Mouse (Mus musculus): ENCODE measurements around the gene Rps6kb2. TPM values are rescaled to one million over a fixed set of nuclear protein-coding genes. Genes with fewer than 3 reads are reported as not detected.

Rps6kb2 gene
- total RNA-seq, 2 experiments from 2014 or later: 13.1 to 17.1 TPM

DNA sequence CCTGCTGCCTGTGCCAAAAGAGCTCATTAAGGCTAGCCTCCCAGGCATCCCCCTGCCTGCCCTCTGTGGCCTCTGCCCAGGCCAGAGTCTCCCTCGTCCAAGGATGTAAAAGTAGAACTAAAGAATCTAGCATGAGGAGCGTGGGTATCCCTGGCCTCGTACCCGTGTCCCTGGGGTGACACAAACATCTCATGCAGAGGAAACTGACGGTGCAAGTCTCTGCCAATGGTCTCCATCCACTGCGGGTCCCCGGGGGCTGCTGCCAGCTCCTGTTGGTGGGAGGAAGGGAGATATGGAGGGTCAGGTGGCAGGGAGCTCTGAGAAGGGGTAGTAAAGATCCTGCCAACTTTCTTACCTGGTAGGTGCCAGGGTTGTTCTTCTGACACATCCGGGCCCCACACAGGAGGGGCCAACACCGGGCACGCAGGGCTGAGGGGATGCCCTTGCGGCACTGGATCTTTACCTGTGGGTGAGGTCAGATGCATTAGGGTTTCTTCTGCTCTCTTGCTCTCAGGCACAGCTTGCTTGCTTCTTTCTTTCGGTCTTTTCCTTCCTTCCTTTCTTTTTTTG, 26.0 kb upstream of the Rps6kb2 start:
- no peak for DNase-seq

DNA sequence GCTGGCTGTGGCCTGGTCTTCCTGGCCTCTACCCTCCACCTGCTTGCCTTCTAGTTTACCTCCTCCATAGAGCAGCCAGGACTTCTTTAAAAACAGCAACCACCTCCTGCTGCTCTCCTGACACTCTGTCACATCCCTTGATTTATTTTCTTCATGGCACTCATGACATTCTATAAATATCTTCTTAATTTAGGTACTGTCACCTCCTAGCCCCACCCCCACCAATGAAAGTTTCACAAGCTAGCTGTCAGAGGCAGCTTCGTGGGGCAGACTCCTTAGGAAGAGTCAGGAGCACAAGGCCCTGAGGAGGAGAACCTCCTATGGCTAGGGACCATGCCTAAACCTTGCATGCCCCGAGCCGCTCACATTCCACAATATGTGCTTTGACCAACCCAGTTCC, 24.1 kb upstream of the Rps6kb2 start:
- DNase-seq: no peak

DNA sequence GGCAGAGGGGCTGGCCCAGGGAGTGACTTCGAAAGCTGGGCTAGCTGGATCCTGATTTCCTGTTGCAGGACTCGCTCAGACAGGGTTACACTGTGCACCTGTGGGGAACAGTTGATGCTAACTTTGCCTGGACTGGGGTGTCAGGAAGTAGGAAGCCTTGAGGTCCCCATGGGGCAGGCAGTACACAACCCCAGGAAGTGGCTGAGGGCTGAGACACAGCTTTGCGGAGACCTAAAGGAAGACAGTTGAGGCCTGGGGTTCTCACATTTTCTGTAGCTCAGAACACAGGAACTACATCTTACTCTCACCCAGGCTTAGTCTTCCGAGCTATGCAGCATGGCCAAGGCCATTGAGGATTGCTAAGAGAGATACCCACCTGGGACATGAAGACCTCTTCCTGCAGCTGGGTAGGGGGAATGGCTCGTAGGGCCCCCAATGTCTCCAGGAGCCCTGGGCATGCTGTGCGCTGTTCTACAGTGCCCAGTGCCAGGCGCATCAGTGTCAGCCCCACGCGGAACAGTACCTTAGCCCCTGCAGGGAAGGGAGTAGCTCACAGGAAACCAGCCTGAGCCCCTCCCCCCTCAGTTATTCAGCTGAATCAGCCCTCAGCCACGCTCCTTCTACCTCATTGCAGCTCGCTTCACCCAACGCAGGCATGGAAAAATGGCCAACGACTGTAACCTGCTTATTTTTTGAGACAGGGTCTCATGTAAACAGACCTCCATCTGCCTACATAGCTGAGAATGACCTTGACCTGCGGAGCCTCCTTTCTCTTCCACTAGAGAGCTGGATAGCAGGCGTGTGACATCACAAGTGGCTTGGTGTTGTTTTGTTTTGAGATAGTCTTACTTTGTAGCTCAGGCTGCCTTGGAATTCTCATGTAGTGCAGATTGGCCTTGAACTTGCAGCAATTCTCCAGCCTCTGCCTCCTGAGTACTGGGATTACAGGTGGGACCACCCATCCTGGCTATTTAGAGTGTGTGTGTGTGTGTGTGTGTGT, 22.1 kb upstream of the Rps6kb2 start:
- no peak for DNase-seq

DNA sequence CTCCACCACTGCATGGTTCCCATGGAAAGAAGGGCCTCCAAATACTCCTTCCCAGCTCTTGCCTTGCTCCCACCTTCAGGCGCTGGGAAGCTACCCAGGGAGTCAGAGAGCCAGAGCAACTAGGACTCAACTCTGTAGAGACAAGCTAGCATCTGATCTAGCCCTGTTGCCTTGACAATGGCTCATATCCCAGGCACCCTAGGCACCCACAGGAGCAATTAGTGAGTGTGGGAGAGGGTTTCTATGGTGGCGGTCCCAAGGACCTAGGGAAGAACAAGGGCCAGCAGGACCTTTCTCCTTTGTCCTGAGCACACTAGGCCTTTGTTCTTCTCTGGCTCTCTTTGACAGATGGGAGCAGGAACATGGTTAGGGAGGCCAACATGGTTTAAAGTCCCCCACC, 20.5 kb upstream of the Rps6kb2 start:
- no peak for DNase-seq

DNA sequence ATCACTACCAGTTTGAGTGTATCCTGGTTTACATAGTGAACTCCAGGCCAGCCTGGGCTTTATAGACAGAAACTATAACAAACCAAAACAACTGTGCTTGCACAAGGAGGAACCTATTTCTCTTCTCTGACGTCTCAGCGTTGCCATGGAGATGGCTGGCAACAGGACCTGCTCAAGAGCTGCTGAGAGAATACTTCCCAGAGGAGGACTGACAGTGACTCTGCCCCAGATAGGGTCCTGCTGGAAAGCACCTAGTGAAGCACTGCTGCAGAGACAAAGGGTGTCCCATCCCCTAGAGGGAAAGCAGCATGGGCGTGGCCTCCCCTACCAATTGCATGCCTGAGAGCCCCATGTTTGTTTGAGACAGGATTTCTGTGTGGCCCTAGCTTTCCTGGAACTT, 18.7 kb upstream of the Rps6kb2 start:
- peak; percentile 63 to 81 for DNase-seq

DNA sequence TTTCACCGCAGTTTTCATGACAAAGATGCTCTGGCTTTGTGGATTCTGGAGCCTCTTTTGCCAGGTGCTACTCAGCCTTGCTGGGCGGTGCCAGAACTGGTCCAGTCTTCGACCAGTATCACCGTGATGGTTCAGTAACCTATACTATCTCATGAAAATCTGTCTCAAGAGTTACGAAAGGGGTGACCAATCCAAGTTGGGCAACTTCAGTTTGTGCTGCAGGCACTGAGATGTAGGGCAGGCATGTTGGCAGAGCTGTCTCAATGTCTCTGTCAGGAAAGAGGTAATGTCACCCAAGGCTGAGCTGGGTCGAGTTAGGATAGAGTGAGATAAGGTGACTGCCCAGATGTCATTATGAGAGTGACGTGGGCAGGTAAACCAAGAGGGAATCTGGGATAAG, 17.3 kb upstream of the Rps6kb2 start:
- no peak for DNase-seq

DNA sequence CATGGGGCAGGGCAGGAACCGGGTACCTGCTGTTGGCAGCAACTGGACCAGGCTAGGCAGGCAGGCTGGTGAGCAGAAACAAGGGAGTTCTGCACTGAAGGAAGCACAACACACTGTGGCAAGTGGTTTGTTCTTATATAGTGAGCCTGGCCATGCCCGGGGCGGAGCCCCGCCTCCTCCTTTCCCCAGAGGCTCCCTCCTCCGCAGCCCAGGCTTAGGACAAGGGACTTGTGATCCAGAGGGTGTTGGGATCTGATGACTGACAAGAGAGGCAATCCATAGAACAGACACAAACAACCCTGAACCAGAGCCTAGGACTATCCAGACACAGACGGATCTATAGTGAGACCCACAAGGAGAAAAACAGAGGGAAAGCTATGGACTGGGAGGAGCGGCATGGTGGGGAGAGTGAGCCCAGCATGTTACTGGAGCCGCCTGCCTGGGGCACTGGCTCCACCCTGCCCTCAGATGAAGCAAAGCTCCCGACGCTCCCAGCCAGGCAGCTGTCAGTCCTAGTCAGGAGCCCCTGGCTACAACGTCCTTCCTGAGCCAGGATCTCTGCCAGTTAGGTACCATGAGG, 12.3 kb upstream of the Rps6kb2 start, which contains the start of gene Carns1:
Gene Carns1, minus strand, starts transcription at position 112 of the 580 bp plus-strand sequence.
- peak; percentile 56 to 70 for DNase-seq

DNA sequence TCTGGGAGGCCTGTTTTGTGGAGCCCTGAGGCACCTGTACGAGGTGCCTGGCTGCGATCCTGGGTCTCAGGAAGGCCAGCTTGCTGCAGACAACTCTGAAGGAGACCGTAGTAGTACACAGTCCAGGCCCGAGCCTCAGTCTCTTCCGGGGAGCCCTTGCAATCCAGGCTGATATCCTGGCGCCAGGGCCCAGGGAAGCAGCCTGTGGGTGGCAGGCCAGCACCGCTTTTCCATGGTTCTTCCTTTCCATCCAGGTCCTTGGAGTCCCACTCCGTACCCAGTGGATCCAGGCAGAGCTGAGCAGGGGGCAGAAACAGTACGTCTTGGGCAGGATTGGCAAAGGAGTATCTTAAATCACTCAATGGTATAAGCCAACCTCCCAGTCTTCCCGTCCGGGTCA, 9.8 kb upstream of the Rps6kb2 start:
- DNase-seq: no peak

DNA sequence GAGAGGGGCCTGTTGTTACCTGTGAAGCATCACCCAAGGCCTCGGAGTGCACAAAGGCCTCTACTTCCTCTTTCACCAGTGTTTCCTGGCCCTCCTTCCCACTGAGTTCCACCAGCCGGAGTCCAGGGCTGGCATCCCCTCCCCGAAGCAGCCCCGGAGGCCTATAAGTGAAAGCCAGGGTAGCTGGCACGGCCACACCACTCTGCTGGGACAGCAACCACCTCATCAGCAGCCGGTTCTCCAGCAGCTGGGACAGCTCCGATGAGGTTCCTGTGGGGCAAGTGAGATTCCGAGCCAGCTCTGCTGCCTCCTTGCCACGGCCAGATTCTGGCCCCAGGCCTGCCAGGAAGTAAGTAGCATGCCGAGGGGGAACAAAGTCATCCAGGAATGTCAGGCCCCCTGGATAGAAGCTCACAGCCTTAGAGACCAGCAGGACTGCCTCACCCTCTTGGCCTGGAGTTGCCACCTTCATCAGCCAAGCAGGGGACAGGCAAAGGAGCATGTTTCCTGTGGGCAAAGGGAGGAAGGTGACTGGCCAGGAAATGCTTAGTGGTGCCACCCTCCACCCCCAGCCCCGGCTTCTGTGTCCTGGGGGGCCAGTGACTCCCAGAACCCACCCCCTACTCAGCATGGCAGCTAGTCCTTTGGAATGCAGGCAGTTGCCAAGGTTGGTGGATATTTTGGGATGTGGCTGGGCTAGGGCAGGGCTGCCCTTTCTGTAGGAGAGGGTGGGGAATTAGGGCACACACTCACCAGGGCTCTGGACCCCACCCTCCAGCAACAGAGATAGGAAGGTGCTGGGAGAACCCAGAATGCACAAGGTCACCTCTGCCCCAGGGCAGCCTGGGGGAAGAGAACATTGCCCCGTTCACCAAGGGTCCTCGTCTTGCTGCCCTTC, 8.5 kb upstream of the Rps6kb2 start:
- peak; percentile 64 to 76 for DNase-seq

DNA sequence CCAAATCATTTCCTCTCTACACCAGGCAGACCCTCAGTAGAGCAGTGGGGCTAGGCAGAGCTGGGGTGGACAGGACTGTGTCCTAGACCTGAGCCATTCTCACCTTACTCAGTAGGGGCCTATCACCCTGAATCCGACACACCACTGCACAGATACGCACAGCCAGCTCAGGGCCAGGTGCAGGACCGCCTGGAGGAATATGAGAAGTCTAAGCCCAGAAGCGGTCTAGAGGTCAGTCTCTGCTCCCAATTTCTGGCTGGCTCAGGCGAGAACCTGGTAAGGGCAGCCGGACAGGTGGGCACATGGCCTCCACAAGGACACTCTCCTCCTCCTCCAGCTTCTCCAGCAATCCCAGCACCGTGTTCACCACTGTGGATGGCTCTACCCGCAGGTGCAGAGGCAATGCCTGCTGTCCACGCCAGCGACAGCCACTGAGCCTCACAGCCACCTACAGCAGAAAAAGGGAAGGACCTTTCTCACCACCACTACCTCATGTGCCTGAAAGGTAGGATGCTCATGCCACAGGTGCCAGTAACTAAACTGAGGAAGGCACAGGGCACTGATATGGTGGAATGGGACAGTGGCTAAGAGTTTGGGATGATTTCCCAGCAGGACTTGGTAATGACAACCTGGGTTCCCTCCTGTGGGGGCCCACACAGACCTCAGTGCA, 7.7 kb upstream of the Rps6kb2 start:
- no peak for DNase-seq

DNA sequence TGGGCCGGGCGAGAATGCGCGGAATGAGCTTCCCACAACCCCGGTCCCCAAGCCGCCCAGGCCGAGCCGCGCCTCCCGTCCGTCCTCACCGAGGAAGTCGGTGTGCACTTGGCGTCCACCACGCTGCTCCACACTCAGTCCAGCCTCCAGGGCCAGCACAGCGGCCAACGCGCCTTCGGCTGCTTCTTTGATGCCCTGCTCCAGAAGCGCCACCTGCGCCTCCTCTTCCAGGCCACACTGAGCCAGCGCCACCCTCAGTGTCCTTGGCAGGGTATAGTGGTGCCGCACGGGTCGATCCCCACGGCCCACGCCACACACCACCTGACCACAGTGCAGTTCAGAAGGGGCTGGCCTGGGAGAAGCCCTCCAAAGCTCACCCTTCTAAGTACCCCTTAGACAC, 6.7 kb upstream of the Rps6kb2 start:
- DNase-seq: no peak

DNA sequence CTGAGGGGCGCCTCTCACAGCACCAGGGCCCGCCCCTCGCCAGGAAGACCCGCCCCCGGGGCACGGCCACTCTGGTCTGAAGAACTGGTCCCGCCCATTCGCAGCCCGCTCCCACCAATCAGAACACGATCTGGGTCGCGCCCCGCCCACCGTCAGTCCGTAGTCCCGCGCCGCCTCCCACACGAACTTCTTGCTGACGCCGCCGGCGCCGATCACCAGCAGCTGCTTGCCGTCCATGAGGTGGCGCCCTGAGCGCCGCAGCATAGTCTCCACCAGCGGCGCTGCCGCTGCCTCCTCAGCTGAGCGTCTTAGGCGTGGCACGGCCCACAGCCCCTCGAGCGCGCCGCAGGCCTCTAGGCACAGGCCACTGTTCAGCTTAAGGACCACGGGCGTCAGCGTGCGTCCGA, 6.2 kb upstream of the Rps6kb2 start:
- DNase-seq: peak; percentile 99 to 100

DNA sequence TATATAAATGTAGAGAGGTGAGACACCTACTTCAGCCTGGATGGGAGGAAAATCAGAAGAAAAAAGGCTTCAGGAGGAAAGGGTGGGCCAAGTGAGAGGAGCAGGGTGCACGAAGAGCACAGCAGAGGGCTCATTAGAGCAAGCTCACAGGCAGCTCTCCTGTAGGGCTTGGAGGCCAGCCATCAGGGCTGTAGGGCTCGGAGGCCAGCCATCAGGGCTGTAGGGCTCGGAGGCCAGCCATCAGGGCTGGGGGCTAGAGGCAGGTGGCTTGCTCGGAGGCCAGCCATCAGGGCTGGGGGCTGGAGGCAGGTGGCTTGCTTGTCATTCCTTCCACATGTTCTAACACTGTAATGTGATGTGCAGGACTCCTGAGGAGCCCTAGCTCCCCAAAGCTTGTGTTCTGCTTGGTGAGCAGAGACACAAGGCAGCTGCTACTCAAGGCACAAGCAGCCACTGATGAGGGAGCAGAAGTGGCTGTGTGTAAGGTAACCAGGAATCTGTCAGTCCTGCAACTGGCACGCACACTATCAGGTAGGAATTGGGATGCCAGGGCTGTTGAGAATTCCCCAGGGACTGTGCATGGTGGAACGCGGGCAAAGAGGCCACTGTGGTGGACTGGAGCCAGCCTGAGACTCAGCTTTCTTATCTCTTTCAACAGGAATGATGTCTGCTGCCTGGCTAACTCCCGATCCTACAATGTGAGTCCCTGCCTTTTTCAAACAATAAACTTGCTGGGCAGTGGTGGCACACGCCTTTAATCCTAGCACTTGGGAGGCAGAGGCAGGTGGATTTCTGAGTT, 3.7 kb upstream of the Rps6kb2 start:
- peak in 1 of 2 experiments; percentile 45 for DNase-seq

DNA sequence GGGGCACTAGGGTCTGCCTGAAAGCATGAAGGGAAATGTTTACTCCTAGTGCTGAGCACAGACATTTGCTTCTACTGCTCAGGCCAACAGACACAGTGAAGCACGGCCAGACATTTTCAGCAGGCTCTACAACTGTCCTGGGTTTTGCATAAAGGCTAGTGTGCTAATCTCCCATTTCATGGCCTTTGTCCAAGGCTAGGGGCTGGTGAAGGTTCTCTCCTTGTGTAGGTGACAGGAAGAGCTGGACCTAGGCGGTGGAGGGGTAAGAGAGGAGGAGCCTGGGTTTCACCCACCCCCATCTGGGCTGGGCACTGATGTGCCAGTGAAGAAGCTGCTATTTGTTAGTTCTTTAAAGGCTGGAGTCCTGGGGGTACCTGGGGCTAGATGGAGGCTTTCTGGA, 1.6 kb upstream of the Rps6kb2 start:
- DNase-seq: no peak

DNA sequence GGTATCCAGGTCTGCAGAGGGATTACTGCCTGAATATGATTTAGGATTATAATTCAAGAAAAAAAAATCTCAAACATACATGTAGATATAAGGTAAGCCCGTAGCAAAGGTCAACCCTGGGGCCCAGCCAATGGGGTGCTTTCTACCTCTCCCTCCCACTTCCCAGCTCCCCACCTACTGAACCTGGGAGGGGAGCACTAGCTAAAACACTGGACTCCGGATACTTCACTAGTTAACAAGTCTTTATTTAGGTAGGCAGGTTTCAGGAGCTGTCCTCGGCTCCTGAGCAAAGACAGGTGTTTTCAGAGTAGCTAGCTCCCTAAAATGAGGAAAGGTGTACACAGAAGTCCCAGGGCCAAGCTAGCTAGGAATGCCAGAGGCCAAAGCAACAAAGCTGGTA, 946 bp upstream of the Rps6kb2 start:
- DNase-seq: no peak

DNA sequence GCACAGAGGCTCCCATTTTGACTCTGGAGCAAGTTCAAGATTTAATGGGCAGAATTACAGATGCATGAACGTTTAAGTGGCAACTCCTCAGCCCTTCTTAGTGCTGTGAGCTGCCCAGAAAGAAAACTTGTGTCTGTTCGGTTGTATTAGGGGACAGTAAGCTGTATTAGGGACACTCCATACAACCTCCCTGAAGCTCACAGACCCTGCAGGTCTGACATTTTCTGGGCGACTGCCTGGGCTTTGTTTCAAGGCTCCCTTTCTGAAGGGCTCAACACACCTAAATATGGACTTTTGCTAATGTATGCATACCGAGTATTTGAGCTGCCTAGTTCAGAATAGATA, 361 bp upstream of the Rps6kb2 start:
- no peak for DNase-seq

DNA sequence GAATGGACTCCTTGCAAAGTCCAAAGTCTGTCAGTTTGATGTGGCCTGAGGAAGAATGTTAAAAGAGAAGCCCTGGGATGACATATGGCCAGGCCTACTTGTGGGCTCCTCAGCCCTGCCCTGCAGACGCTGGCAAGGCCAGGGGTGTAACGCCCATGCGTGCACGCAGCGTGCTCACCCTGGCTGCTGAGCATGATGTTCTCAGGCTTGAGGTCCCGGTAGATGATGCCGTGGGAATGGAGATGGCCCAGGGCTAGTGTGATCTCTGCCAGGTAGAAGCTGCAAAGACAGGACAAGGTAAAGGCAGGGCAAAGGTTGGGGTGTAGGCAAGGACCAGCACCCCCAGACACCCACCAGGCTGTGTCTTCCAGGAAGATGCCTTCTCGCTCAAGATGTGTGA, 4.1 kb downstream of the Rps6kb2 start:
- DNase-seq: no peak

DNA sequence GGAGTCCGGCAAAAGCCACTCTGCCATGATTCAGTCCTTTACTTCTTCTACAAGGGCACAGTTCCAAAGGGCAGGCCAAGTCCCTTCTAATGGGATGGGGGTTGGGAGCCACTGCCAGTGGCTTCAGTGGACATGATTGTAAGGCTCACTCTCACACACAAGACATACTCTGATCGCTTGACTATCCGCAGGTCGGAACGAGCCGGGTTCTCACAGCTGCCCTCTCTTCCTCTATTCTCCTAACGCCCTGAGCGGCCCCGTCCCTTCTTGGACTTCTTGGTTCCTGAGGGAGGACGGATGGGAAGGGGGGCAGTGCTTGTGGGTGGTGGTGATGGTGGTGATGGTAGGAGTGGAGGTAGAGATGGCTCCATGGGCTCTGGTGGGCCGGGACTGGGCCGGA, 6.4 kb downstream of the Rps6kb2 start:
- no peak for DNase-seq

DNA sequence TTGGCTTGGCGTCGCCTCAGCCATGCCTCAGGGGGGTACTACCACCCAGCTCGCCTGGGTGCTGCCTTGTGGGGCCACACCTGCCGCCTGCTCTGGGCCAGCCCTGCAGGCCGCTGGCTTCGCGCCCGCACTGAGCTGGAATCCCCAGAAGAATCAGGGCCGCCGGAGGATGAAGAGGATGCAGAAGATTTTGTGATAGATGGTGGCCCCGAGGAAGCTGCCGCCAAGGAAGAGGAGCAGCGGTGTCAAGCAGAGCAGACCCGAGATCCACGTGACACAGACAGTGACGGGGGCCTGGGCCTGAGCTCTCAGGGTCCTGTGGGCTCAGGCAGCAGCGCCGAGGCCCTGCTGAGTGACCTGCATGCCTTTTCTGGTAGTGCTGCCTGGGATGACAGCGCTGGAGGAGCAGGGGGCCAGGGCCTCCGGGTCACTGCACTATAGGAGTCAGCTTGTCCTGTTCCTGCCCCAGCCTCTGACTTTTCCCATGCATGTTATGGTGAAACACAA, 7.0 kb downstream of the Rps6kb2 start:
- DNase-seq: no peak

DNA sequence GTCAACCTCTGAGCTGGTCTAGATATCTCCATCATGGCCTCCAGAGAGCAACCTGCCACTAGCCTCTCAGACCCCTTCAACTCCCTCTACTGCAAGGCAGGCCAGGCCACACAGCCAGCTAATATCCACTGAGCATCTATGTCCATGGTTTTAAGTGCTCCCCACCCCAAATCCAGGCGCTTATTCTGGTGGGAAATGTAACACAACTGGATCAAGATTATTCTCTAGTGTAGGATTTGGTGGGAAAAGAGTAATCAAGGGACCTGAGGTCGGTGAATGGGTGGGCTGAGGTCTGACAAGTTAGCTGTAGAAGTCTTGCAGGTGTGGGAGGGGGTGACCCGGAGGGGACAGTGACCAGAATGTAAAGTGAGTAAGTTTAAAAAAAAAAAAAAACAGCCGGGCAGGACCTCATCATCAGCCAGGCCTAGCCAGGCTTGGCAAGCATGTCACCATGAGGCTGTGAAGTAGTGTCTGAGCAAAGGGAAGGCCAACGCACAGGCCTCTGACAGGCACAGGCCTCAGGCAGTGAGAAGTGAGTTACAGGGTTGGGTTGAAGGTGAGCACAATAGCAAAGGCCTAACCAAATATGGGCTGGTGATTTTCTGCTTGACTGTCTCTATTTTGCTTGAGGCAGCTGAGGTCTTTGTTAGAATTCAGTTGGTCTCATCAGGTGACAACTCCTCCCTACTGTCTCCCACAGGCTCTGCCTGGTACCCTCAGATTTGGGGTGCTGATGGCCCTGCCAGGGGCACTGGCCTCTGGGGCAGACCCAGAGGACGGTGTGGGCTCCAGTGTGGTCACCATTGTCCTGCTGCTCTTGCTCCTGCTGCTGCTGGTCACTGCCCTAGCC, 7.7 kb downstream of the Rps6kb2 start:
- no peak for DNase-seq

Measured in heart, adult 18-20 months (tissue).